Mouse (Mus musculus): ENCODE data around the gene Olfr1331. TPM values are rescaled to one million over a fixed set of nuclear protein-coding genes. Genes with fewer than 3 reads are reported as not detected.
"Not testable (repeated sequence)": the region's sequence is repeated elsewhere in the genome, so short reads cannot be mapped to it uniquely, and the experiment has no call there.

Olfr1331 gene
- total RNA-seq (2021), result not detected

DNA sequence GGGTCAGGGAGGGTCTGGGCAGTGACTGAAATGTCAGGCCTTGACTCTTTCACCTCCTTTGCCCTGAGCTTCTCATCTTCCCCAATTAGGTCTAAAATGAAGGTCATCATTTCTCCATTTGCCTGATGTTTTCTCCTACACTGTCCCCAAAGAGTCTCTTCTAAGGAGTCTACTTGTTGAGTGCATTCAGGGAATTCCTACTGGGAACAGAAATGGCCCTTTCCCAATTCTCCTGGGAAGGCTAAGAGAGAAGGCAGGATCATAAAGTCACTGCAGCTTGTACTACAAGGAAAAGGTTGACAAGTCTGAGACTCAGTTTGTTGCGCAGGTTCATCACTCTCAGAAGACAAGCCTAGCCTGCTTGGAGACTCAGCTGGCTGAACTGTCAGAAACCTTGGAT lies at the start of gene Olfr1331:
TSS of gene Olfr1331 (plus strand) at position 301 of the 400 bp plus-strand sequence.
- intact Hi-C loops (cut with DNase I), result no loop called here
- DNase-seq (ENCODE audit: low spot score in 2 of 2), result no peak

DNA sequence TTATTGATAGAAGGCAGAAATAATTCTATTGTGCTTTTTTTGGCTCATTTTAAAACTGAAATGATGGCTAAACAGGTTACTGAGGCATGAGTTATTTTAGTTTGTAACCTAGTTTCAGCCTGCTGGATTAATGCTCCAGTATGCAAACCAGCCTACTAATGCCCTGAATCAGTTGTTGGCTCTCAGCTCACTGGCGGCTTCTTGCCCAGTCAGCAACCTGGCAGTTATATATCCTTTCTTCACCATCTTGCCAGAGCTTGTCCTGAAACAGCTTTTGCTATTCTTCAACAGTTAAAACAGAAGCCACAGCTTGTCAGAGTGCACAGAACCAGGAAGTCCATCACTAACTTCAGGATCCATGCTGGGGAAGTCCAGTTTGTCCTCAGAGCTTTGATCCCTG lies 45.5 kb upstream of the Olfr1331 start:
- DNase-seq (ENCODE audit: low spot score in 2 of 2), result no peak
- intact Hi-C loops (cut with DNase I), result no loop called here

DNA sequence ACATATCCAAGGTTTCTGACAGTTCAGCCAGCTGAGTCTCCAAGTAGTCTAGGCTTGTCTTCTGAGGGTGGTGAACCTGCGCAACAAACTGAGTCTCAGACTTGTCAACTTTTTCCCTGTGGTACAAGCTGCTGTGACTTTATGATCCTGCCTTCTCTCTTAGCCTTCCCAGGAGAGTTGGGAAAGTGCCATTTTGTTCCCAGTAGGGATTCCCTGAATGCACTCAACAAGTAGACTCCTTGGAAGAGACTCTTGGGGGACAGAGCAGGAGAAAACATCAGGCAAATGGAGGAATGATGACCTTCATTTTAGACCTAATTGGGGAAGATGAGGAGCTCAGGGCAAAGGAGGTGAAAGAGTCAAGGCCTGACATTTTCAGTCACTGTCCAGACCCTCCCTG lies 28.3 kb upstream of the Olfr1331 start, which contains the start of gene Olfr1333:
TSS of gene Olfr1333 (minus strand) at position 101 of the 400 bp plus-strand sequence.
- no peak for DNase-seq (ENCODE audit: low spot score in 2 of 2)
- intact Hi-C loops (cut with DNase I), result no loop called here

DNA sequence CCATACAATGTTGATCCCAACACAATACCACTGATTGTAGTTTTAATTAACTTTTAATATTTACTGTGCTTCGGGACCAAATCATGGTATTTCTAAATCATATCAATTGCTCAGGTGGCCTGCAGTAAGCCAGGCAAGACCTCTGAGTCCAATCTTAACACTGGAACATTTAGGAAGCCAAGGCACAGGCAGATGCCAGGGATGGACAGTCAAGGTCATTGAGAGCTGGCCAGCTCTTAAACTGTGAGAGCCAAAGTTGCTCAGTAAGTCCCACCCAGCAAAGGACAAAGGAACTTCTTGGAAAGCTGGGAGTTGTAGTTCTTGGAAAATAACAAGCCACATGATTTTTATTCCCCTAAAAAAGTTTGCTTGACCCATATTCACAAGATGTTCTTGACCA lies 2.7 kb upstream of the Olfr1331 start:
- intact Hi-C loops (cut with DNase I), result no loop called here
- DNase-seq (ENCODE audit: low spot score in 2 of 2), result no peak

DNA sequence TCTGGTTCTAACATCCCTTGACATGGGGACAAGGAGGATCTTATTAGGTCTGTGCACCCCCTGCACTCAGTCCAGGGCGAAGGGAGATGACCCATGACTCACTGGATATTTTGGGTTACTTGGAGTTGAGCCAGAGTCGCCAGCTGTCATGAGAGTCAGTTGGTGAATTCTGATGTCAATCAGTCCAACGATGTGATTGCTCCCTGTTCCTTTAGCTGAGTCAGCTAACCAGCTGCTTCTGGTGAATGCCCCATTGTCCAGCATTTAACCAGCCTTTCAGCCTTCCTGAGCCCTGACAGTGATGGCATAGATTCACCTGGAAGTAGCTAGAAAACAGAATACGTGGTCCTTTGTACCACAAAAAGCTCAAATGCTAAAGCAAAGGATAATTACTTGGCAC lies 1.7 kb upstream of the Olfr1331 start:
- intact Hi-C loops (cut with DNase I), result no loop called here

DNA sequence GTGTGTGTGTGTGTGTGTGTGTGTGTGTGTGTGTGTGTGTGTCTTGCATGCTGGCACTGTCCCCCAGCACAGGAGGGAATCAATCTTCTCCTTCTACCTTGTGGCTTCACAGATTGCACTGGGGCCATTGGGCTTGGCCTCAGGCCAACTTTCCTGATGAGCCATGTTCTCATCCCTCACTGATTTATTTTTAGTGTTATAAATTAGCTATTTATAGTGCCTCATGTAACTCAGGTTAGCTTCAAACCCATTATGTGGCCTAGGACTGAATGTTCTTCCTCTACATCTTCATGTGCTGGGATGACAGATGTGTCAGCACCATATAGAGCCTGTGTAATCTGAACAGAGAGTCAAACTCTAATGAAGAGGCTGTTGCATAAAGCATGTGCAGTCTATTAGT lies 3.1 kb downstream of the Olfr1331 start:
- DNase-seq (ENCODE audit: low spot score in 2 of 2), result no peak
- intact Hi-C loops (cut with DNase I), result no loop called here

More for the DNA sequence above, 1.7 kb upstream of the Olfr1331 start:
- DNase-seq (ENCODE audit: low spot score in 2 of 2), result peak in 1 of 2 experiments; percentile 11

DNA sequence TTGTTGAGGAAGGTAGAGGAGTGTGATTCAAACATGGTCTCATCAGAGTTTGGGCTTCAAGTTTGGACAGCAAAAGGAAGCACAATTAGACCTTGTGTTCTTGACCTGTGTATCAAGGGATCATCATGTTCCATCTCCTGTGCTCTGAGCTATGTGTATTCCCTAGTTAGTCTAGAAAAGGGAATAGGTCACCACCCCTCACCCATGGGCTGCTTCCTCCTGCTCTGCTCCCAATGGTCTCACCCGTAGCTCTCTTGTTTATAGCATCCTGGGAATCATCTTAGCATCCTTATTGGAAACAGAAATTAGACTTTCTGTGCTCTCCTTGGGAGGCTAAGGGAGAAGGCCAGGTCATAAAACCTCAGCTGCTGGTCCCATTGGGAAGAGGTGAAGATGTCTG lies 23.8 kb downstream of the Olfr1331 start, which contains the start of gene Olfr1330:
TSS of gene Olfr1330 (plus strand) at position 301 of the 400 bp plus-strand sequence.
- DNase-seq (ENCODE audit: low spot score in 2 of 2), result no peak
- intact Hi-C loops (cut with DNase I), result no loop called here

DNA sequence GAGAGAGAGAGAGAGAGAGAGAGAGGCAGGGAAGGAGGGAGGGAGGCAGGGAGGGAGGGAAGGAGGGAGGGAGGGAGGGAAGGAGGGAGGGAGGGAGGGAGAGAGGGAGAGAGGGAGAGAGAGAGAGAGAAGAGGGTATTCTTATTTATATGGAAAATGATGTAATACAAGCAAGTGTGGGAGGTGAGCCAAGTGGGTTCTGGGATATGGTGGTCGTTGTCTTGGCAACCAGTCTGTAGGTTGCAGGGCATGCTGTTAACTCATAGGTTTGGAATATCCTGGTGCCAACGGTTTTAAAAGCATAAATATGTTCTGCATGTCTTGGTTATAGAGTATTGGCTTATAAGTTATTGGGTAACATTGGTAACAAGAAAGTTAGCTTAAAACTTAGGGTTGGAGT lies 37.5 kb downstream of the Olfr1331 start:
- no peak for DNase-seq (ENCODE audit: low spot score in 2 of 2)
- intact Hi-C loops (cut with DNase I), result no loop called here

DNA sequence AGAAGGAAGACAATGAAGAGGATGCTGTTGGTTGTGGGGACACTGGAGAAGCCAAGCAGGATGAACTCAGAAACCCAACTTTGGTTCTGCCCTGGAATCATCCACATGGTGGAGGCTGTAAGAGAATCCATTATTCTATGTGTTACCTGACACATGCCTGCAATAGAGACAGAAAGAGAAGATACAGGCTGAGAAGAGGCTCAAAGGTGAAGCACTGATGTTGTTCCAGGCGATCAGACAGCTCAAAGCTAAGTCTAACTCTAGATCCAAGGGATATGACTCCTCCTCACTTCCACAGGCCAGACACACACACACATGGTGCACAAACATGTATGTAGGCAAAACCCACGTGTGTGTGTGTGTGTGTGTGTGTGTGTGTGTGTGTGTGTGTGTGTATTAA lies 52.9 kb downstream of the Olfr1331 start, which contains the start of gene Olfr1329:
TSS of gene Olfr1329 (minus strand) at position 101 of the 400 bp plus-strand sequence.
- DNase-seq (ENCODE audit: low spot score in 2 of 2); intact Hi-C loops (cut with DNase I): not testable (repeated sequence)

Other genes with a start within 250 kb of the Olfr1331 start
- gene Cfap57, start 243.9 kb upstream of the Olfr1331 start, total RNA-seq (2021), result under 1 TPM; 0.76 to 0.99 TPM
- gene Ebna1bp2, start 243.8 kb upstream of the Olfr1331 start, total RNA-seq (2021), result 10 to 100 TPM; 55.4 to 58.0 TPM
- gene Olfr62, start 205.7 kb upstream of the Olfr1331 start, total RNA-seq (2021), result not detected
- not detected for gene Olfr1342, start 171.9 kb upstream of the Olfr1331 start, total RNA-seq (2021)
- not detected for gene Olfr1341, start 161.1 kb upstream of the Olfr1331 start, total RNA-seq (2021)
- not detected for gene Olfr1340, start 144.5 kb upstream of the Olfr1331 start, total RNA-seq (2021)
- gene Olfr1339, start 132.5 kb upstream of the Olfr1331 start, total RNA-seq (2021), result not detected
- not detected for gene Olfr1338, start 105.9 kb upstream of the Olfr1331 start, total RNA-seq (2021)
- gene Olfr1337, start 82.1 kb upstream of the Olfr1331 start, total RNA-seq (2021), result not detected
- gene Olfr1335, start 54.7 kb upstream of the Olfr1331 start, total RNA-seq (2021), result not detected
- gene Olfr1333, start 28.4 kb upstream of the Olfr1331 start, total RNA-seq (2021), result not detected
- not detected for gene Olfr1330, start 23.9 kb downstream of the Olfr1331 start, total RNA-seq (2021)
- not detected for gene Olfr1329, start 52.8 kb downstream of the Olfr1331 start, total RNA-seq (2021)
- gene Olfr1328, start 74.0 kb downstream of the Olfr1331 start, total RNA-seq (2021), result not detected
- under 1 TPM; 0.27 to 0.34 TPM for gene Lao1, start 96.9 kb downstream of the Olfr1331 start, total RNA-seq (2021)
- 100 to 1,000 TPM in 1 of 2 experiments, 10 to 100 TPM in 1; 95.0 to 111 TPM for gene Slc2a1, start 244.1 kb downstream of the Olfr1331 start, total RNA-seq (2021)

Measured in left cerebral cortex, postnatal 25 days (tissue).